Mouse (Mus musculus) MEL (cell line): ENCODE results near the gene Elp6. TPM values are rescaled to one million over a fixed set of nuclear protein-coding genes. Genes with fewer than 3 reads are reported as not detected.

Experiments
- DNase-seq: peaks from one replicate; pipeline ENCODE4 v3.0.0; 2011; ENCODE audit warnings: low read depth, low spot score
- H3K27ac ChIP-seq: 2 replicates; pipeline ENCODE4 v1.5.1; 2012; ENCODE audit warnings: low read depth, mild to moderate bottlenecking, control low read depth, low read length, moderate library complexity; ENCODE audit not compliant: control insufficient read depth
- H3K27me3 ChIP-seq, 2 experiments: fragments of 150-350 bp in 1 of 2; sonication (generic) in 1 of 2; 2 replicates each; pipeline ENCODE4 v1.6.1; 2012; ENCODE audit warnings: low read length in 2 of 2, mild to moderate bottlenecking in 2 of 2, improper control_type of control experiment in 1 of 2, moderate library complexity in 1 of 2; ENCODE audit not compliant: insufficient read depth in 2 of 2, control insufficient read depth in 1 of 2
- H3K36me3 ChIP-seq, 2 experiments: 2 replicates each; pipeline ENCODE4 v1.6.1; 2012 to 2014; ENCODE audit warnings: low read length in 2 of 2, improper control_type of control experiment in 1 of 2, inconsistent platforms in 1 of 2, mild to moderate bottlenecking in 1 of 2; ENCODE audit not compliant: insufficient read depth in 2 of 2, control insufficient read depth in 1 of 2
- H3K4me1 ChIP-seq, 2 experiments: fragments of 150-350 bp in 1 of 2; sonication (generic) in 1 of 2; 2 replicates each; pipeline ENCODE4 v1.6.1; 2012; ENCODE audit warnings: low read length in 2 of 2, improper control_type of control experiment in 1 of 2, mild to moderate bottlenecking in 1 of 2; ENCODE audit not compliant: insufficient read depth in 2 of 2, control insufficient read depth in 1 of 2
- H3K4me3 ChIP-seq, 2 experiments: fragments of 150-350 bp in 1 of 2; sonication (generic) in 1 of 2; 2 replicates each; pipeline ENCODE4 v1.5.1; 2012; ENCODE audit warnings: low read depth in 2 of 2, low read length in 2 of 2, mild to moderate bottlenecking in 2 of 2, moderate library complexity in 2 of 2, control low read depth in 1 of 2, improper control_type of control experiment in 1 of 2; ENCODE audit not compliant: control insufficient read depth in 1 of 2, insufficient read depth in 1 of 2
- H3K79me2 ChIP-seq: 2 replicates; pipeline ENCODE4 v1.6.1; 2012; ENCODE audit warnings: mild to moderate bottlenecking, low read length, moderate library complexity; ENCODE audit not compliant: control insufficient read depth, poor library complexity, insufficient read depth
- H3K9ac ChIP-seq: 2 replicates; pipeline ENCODE4 v1.6.1; 2012; ENCODE audit warnings: low read depth, mild to moderate bottlenecking, control low read depth, low read length, moderate library complexity; ENCODE audit not compliant: control insufficient read depth, poor library complexity, severe bottlenecking
- H3K9me3 ChIP-seq: fragments of 150-350 bp; sonication (generic); replicated peaks from 2 replicates; pipeline ENCODE4 v1.6.1; 2012; ENCODE audit warnings: mild to moderate bottlenecking, low read length, improper control_type of control experiment, moderate library complexity; ENCODE audit not compliant: insufficient read depth
- CHD1 ChIP-seq: IDR thresholded peaks from 2 replicates; pipeline ENCODE4 v1.6.1; 2012; ENCODE audit warnings: low read depth, mild to moderate bottlenecking, inconsistent platforms, low read length, improper control_type of control experiment
- E2F4 ChIP-seq: IDR thresholded peaks from 2 replicates; pipeline ENCODE4 v1.6.1; 2011; ENCODE audit warnings: low read depth, low read length, improper control_type of control experiment, borderline replicate concordance
- ETS1 ChIP-seq: IDR thresholded peaks from 2 replicates; pipeline ENCODE4 v1.6.1; 2012; ENCODE audit warnings: low read depth, mild to moderate bottlenecking, inconsistent platforms, low read length, improper control_type of control experiment, moderate library complexity
- JUND ChIP-seq: IDR thresholded peaks from 2 replicates; pipeline ENCODE4 v1.6.1; 2011; ENCODE audit warnings: low read depth, mild to moderate bottlenecking, improper control_type of control experiment, low read length
- KAT2A ChIP-seq: conservative IDR thresholded peaks from 2 replicates; pipeline ENCODE4 v1.6.1; 2012; ENCODE audit warnings: low read depth, low read length, improper control_type of control experiment, inconsistent platforms
- MAFK ChIP-seq: IDR thresholded peaks from 2 replicates; pipeline ENCODE4 v1.6.1; 2011; ENCODE audit warnings: low read depth, mild to moderate bottlenecking, low read length, improper control_type of control experiment, borderline replicate concordance
- MAX ChIP-seq: IDR thresholded peaks from 2 replicates; pipeline ENCODE4 v1.6.1; 2011; ENCODE audit warnings: low read length, improper control_type of control experiment
- MAZ ChIP-seq: IDR thresholded peaks from 2 replicates; pipeline ENCODE4 v1.6.1; 2012; ENCODE audit warnings: low read depth, mild to moderate bottlenecking, inconsistent platforms, low read length, improper control_type of control experiment
- MEF2A ChIP-seq: IDR thresholded peaks from 2 replicates; pipeline ENCODE4 v1.6.1; 2014; ENCODE audit warnings: low read depth, mild to moderate bottlenecking, inconsistent platforms, low read length, improper control_type of control experiment; ENCODE audit not compliant: poor library complexity, insufficient replicate concordance, severe bottlenecking; ENCODE audit errors: extremely low read depth
- MXI1 ChIP-seq: IDR thresholded peaks from 2 replicates; pipeline ENCODE4 v1.6.1; 2011; ENCODE audit warnings: mild to moderate bottlenecking, low read depth, low read length, improper control_type of control experiment
- POLR2AphosphoS2 ChIP-seq: IDR thresholded peaks from 2 replicates; pipeline ENCODE4 v1.6.1; 2011; ENCODE audit warnings: low read length, improper control_type of control experiment
- POLR2AphosphoS5 ChIP-seq: IDR thresholded peaks from 2 replicates; pipeline ENCODE4 v1.6.1; 2012; ENCODE audit warnings: low read depth, borderline replicate concordance, mild to moderate bottlenecking, inconsistent platforms, low read length, moderate library complexity, mixed read lengths
- SIN3A ChIP-seq: IDR thresholded peaks from 2 replicates; pipeline ENCODE4 v1.6.1; 2012; ENCODE audit warnings: low read length, improper control_type of control experiment, inconsistent platforms
- SMC3 ChIP-seq: IDR thresholded peaks from 2 replicates; pipeline ENCODE4 v1.6.1; 2011; ENCODE audit warnings: low read depth, low read length, improper control_type of control experiment
- TCF12 ChIP-seq: IDR thresholded peaks from 2 replicates; pipeline ENCODE4 v1.6.1; 2014; ENCODE audit warnings: low read depth, mild to moderate bottlenecking, inconsistent platforms, low read length, improper control_type of control experiment, moderate library complexity
- UBTF ChIP-seq: IDR thresholded peaks from 2 replicates; pipeline ENCODE4 v1.6.1; 2012; ENCODE audit warnings: low read depth, mild to moderate bottlenecking, inconsistent platforms, low read length, improper control_type of control experiment, moderate library complexity, borderline replicate concordance; ENCODE audit not compliant: insufficient read depth
- USF2 ChIP-seq, 2 experiments: IDR thresholded peaks; 2 replicates each; pipeline ENCODE4 v1.6.1; 2011 to 2012; ENCODE audit warnings: improper control_type of control experiment in 2 of 2, low read length in 2 of 2, borderline replicate concordance in 1 of 2, inconsistent platforms in 1 of 2, low read depth in 1 of 2, mild to moderate bottlenecking in 1 of 2; ENCODE audit not compliant: insufficient read depth in 1 of 2
- ZC3H11A ChIP-seq: IDR thresholded peaks from 2 replicates; pipeline ENCODE4 v1.6.1; 2012; ENCODE audit warnings: low read depth, mild to moderate bottlenecking, inconsistent platforms, low read length, improper control_type of control experiment
- ZMIZ1 ChIP-seq: IDR thresholded peaks from 2 replicates; pipeline ENCODE4 v1.6.1; 2012; ENCODE audit warnings: low read depth, mild to moderate bottlenecking, inconsistent platforms, low read length, improper control_type of control experiment, moderate library complexity
- ZNF384 ChIP-seq: IDR thresholded peaks from 2 replicates; pipeline ENCODE4 v1.6.1; 2012; ENCODE audit warnings: low read depth, mild to moderate bottlenecking, inconsistent platforms, low read length, improper control_type of control experiment
- polyA plus RNA-seq, 2 experiments: library from polyadenylated mRNA; stranded (reverse) in 1 of 2; unstranded in 1 of 2; fragments of >175 nt in 1 of 2; fragments of >200 nt in 1 of 2; gene quantifications; 2 replicates each; pipeline versions ENCODE4 v1.2.1 to v1.2.4; 2012; ENCODE audit warnings: low replicate concordance in 2 of 2, low read depth in 1 of 2; ENCODE audit not compliant: insufficient read length in 2 of 2, insufficient read depth in 1 of 2, missing spikeins in 1 of 2
- total RNA-seq: library from RNA; depleted of rRNA; stranded (reverse); fragments of 300-350 nt; gene quantifications from 2 replicates; pipeline ENCODE4 v1.2.3, GENCODE M21; 2012

Gene Elp6
- total and polyA plus RNA-seq, 3 experiments, result 29.6 to 34.6 TPM; not detected in 1

GRCm38 (mm10) chr9:110304969-110305651, at the start of gene Elp6 (continued):
- no peak for TF ChIP-seq CHD1
- TF ChIP-seq ZC3H11A, result no peak
- TF ChIP-seq POLR2AphosphoS2, result peak; percentile 95

GRCm38 (mm10) chr9:110255407-110256019, 49.5 kb upstream of the Elp6 start:
- Histone ChIP-seq H3K9me3 (no peaks in the 10 kb centered on the region), H3K36me3 (no peaks in the 10 kb centered on the region), H3K27ac (no peak overlapping the region), H3K4me1 (no peaks in the 10 kb centered on the region), H3K4me3 (no peak overlapping the region), H3K79me2 (no peaks in the 10 kb centered on the region), H3K9ac (no peak overlapping the region), H3K27me3 (no peaks in the 10 kb centered on the region)
- no peak for DNase-seq
- no peak for TF ChIP-seq KAT2A
- TF ChIP-seq MEF2A, result no peak
- no peak for TF ChIP-seq ZMIZ1
- TF ChIP-seq SIN3A, result no peak
- no peak for TF ChIP-seq USF2 (IDR thresholded peaks at IDR 0.05; ENCODE audit: borderline replicate concordance in 1 of 2, insufficient read depth in 1 of 2, low read depth in 1 of 2, low read length in 2 of 2)
- TF ChIP-seq E2F4, result no peak
- no peak for TF ChIP-seq CHD1
- TF ChIP-seq ZC3H11A, result no peak
- TF ChIP-seq ZNF384, result no peak
- no peak for TF ChIP-seq JUND
- no peak for TF ChIP-seq POLR2AphosphoS5
- no peak for TF ChIP-seq MXI1
- no peak for TF ChIP-seq MAX
- TF ChIP-seq UBTF, result no peak
- TF ChIP-seq MAFK, result no peak
- TF ChIP-seq MAZ, result no peak
- TF ChIP-seq TCF12, result no peak
- no peak for TF ChIP-seq SMC3
- TF ChIP-seq ETS1, result no peak
